Mouse (Mus musculus) intestine, embryonic 16.5 days (tissue): Measurements from ENCODE around the gene Cdc42ep3. TPM values are rescaled to one million over a fixed set of nuclear protein-coding genes. Genes with fewer than 3 reads are reported as not detected.

ENCODE experiments used
- ATAC-seq: fragments of 200-750 bp; cut with Nextera tagmentation; 2 replicates; pipeline ENCODE4 v1.8.0; 2017; ENCODE audit warnings: moderate TSS enrichment, moderate library complexity
- H3K27ac ChIP-seq: fragments of 300-500 bp; sonication (generic); 2 replicates; pipeline ENCODE4 v1.5.1; 2014; ENCODE audit warnings: mild to moderate bottlenecking, low read length
- H3K27me3 ChIP-seq: fragments of 300-500 bp; sonication (generic); replicated peaks from 2 replicates; pipeline ENCODE4 v1.6.1; 2014; ENCODE audit warnings: low read length, control low read depth, mixed read lengths; ENCODE audit not compliant: control insufficient read depth, insufficient read depth
- H3K36me3 ChIP-seq: fragments of 300-500 bp; sonication (generic); 2 replicates; pipeline ENCODE4 v1.6.1; 2014; ENCODE audit warnings: low read length, control low read depth; ENCODE audit not compliant: control insufficient read depth, insufficient read depth
- H3K4me1 ChIP-seq: fragments of 300-500 bp; sonication (generic); 2 replicates; pipeline ENCODE4 v1.6.1; 2014; ENCODE audit warnings: low read length, control low read depth, mixed read lengths; ENCODE audit not compliant: control insufficient read depth, insufficient read depth
- H3K4me2 ChIP-seq: fragments of 300-500 bp; sonication (generic); 2 replicates; pipeline ENCODE4 v1.6.1; 2014; ENCODE audit warnings: low read depth, low read length, control low read depth
- H3K4me3 ChIP-seq: fragments of 300-500 bp; sonication (generic); 2 replicates; pipeline ENCODE4 v1.5.1; 2014; ENCODE audit warnings: mild to moderate bottlenecking, low read length
- H3K9ac ChIP-seq: fragments of 300-500 bp; sonication (generic); 2 replicates; pipeline ENCODE4 v1.6.1; 2014; ENCODE audit warnings: low read depth, low read length
- H3K9me3 ChIP-seq: fragments of 300-500 bp; sonication (generic); 2 replicates; pipeline ENCODE4 v1.6.1; 2016; ENCODE audit warnings: low read length, control low read depth; ENCODE audit not compliant: control insufficient read depth
- WGBS: fragments of 180-500 bp; shearing (Covaris S2); extraction: QIAGEN DNeasy Blood & Tissue Kit; methylation state at CpG from one replicate; pipeline ENCODE4 v1.1.7; 2014; 5-methylcytosine and 5-hydroxymethylcytosine counted together
- polyA plus RNA-seq: library from polyadenylated mRNA; unstranded; fragments of >200 nt; fragmentation: Nextera tagmentation; extraction: Ambion mirVana; gene quantifications from 2 replicates; pipeline ENCODE4 v1.2.1, GENCODE M21; 2015

The Cdc42ep3 gene
- polyA plus RNA-seq = 34.3 and 41.7 TPM in 2 replicates

DNA sequence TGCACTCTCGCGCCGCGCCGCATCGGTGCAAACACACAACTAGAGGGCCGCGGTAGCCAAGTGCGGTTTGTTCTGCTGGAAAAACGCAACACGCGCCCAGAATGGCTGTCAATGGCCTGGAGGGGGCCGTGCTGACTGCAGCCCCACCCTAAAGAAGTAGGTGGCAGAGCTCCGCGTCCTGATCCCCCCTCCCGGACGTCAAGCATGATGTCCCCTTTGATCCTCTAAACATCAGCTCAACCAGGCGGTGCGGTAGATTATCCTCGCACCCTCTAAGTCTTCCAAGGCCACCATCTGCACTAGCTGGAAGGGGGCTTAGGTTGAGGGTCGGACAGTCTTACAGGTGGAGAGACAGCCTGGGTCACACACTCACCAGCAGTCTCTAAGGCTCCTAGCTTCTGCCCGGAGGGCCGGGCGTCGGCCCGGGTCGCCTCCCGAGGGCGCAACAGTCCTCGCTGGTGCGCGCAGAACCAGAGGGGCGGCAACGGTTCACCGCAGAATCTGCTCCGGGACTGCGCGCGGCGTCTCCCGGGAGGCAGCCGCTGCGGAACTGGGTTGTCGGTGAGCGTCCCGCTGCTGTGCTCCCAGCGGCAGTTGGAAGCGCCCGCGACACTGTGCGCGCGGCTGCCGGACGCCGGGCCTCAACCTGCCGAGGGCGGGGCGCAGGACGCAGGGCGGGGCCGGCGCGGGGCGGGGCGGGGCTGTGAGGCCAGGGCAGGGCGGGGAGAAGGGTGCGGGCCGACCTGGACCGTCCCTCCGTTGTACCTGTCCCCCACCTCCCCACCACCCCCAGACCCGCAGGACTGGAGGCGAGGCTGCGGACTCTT, at the start of gene Cdc42ep3:
Gene Cdc42ep3 (minus strand): TSS at position 648 of the 827 bp plus-strand sequence.
- peak; percentile 95 for ATAC-seq
- Histone ChIP-seq H3K4me1 (0 out of 2 replicates have a peak, but pooled peaks cover 5% of the 10 kb centered on the region), H3K4me2 (peak within 1 kb of the TSS; percentile 100), H3K27me3 (peaks cover 9% of the 10 kb centered on the region; the same call in 1 of the 2 replicates), H3K36me3 (no peaks in the 10 kb centered on the region), H3K9ac (peak within 1 kb of the TSS; percentile 81), H3K4me3 (peak within 1 kb of the TSS; percentile 77), H3K27ac (peak within 1 kb of the TSS; percentile 80), H3K9me3 (no peaks in the 10 kb centered on the region)
- under 1% methylated on average over 67 of the region's 74 CpGs for WGBS

DNA sequence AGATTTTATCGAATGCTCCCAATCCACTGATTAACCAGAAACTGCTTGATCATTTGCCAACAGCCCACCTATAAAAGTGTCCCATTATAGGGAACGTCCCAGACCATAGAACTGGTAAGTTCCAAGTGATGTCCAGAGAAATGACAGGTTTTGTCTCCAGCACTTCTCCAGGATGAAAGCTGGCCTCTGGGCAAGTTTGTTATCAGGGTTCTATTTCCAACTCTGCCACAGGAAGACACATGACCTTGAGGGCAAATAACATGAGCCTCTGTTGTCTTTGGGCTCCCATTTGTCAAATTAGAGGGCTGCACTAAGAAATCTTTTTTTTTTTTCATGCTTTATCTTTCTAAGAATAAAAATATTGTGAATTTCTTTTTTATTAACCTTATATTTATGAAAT, 45.5 kb upstream of the Cdc42ep3 start:
- 83% methylated on average over 2 of the region's 2 CpGs for WGBS
- no peak for ATAC-seq
- Histone ChIP-seq H3K4me1 (no peaks in the 10 kb centered on the region), H3K36me3 (no peaks in the 10 kb centered on the region), H3K27me3 (no peaks in the 10 kb centered on the region), H3K27ac (no peak overlapping the region), H3K9me3 (no peaks in the 10 kb centered on the region), H3K4me2 (no peak overlapping the region), H3K4me3 (no peak overlapping the region), H3K9ac (no peak overlapping the region)

DNA sequence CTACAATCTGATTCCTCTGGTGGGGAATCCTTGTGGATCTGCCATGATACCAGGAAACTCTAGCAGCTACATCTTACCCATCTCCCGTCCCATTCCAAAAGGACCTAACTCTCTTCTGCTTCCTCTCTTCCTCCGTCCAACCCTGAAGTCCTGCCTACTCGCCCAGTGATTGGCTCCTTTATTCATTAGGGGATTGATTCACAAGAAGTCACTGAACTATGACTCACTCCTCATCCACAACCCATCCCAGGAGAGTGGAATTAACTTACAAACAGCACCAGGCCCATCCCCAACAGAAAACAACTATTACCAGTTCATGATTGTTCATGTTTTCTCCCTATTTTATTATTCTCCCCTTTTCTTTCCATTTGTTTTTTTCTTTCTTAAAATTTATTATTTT, 43.5 kb upstream of the Cdc42ep3 start:
- 80% methylated on average over 3 of the region's 3 CpGs for WGBS
- Histone ChIP-seq H3K27ac (no peak overlapping the region), H3K9me3 (no peaks in the 10 kb centered on the region), H3K4me3 (no peak overlapping the region), H3K36me3 (no peaks in the 10 kb centered on the region), H3K9ac (no peak overlapping the region), H3K4me1 (no peaks in the 10 kb centered on the region), H3K4me2 (no peak overlapping the region), H3K27me3 (no peaks in the 10 kb centered on the region)
- ATAC-seq = no peak

DNA sequence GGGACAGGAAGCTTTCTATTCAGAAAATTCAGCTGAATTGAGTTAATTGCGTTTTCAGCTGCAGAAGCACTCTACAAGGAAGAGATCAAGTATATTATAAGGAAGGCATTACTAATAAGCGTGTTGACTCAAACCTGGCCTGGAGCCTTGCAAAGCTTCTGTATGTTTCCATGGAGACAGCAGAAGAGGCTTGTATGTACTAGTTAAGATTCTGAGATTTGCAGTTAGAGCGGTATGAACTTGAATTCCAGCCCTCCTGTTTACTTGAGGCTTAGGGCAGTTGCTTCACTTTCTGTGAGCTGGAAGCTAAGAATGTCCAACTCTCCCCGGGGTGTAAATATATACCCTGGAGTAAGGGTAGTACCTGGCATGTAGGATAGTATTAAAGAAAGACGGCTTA, 39.9 kb upstream of the Cdc42ep3 start:
- Histone ChIP-seq H3K9me3 (no peaks in the 10 kb centered on the region), H3K27ac (no peak overlapping the region), H3K4me1 (no peaks in the 10 kb centered on the region), H3K27me3 (no peaks in the 10 kb centered on the region), H3K4me2 (no peak overlapping the region), H3K9ac (no peak overlapping the region), H3K4me3 (no peak overlapping the region), H3K36me3 (no peaks in the 10 kb centered on the region)
- 56% methylated on average over 5 of the region's 5 CpGs for WGBS
- ATAC-seq = no peak

DNA sequence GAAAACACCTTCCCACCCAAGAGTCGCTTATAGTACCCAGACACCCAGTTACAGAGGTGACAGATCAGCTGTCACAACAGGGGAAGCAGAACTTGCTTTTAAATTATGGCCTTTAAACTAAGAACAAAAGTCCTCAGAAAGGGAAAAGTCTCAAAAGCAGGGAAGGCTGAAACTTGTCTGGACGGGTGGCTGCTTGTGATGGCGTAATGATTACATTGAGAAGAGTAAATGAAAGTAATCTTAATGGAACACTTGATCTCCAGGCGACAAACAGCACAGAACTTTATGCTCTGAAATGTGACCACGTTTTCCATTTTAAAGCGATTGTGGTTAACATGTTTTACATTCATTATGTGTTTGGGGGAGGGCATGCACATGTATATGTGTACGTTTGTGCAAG, 39.0 kb upstream of the Cdc42ep3 start:
- Histone ChIP-seq H3K4me1 (no peaks in the 10 kb centered on the region), H3K9me3 (no peaks in the 10 kb centered on the region), H3K27me3 (no peaks in the 10 kb centered on the region), H3K4me2 (no peak overlapping the region), H3K9ac (no peak overlapping the region), H3K4me3 (no peak overlapping the region), H3K36me3 (no peaks in the 10 kb centered on the region), H3K27ac (no peak overlapping the region)
- WGBS = 71% methylated on average over 7 of the region's 7 CpGs
- no peak for ATAC-seq

DNA sequence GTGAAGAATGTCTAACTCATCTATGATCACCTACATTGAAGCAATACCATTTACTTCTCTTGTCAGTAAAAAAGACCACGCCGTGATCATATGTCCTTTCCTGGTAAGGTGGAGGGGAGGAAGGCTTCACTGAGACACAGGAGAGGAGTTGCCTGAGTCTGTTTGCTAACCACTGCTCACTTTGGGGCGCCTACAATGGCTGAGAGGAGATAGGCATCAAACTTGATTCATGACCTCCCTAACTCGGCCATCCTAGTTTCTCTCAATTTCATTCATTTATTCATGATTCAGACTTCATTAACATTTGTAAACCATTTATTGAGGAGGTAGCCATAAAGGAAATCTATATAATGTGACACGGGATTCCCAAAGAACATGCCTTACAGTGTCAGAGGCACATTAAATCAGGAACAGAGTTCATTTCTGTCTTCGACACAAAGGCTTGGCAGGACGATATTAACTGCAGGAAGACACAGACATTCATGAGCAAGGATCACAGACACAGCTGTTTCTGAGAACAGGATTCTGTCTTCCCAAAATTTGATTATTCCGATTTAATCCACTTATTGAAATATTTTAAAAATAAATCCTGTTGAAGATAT, 32.7 kb upstream of the Cdc42ep3 start:
- no peaks in the 10 kb centered on the region for H3K9me3 ChIP-seq
- no peak overlapping the region for H3K9ac ChIP-seq
- 71% methylated on average over 8 of the region's 8 CpGs for WGBS
- no peak overlapping the region for H3K4me3 ChIP-seq
- no peak overlapping the region for H3K4me2 ChIP-seq
- H3K36me3 ChIP-seq = no peaks in the 10 kb centered on the region
- H3K4me1 ChIP-seq = no peaks in the 10 kb centered on the region
- H3K27ac ChIP-seq = no peak overlapping the region
- no peak for ATAC-seq
- H3K27me3 ChIP-seq = no peaks in the 10 kb centered on the region

DNA sequence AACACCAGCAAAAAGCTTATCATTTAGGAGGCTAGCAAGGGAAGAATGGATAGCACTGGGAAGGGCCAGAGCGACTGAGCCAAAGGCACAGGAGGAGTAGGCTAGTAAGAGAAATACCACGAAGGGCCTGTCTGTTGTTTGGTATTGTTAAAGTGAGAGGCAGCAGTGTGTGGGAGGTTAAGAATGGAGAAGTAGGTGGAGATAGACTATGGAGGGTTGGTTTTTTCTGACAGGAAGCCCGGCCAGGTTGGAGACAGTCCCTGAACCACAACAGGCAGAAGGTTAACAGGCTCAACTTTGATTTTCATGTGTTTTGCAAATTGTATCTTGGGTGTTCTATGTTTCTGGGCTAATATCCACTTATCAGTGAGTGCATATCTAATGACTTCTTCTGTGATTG, 26.6 kb upstream of the Cdc42ep3 start:
- H3K27ac ChIP-seq = no peak overlapping the region
- no peaks in the 10 kb centered on the region for H3K27me3 ChIP-seq
- 80% methylated on average over 3 of the region's 3 CpGs for WGBS
- no peak overlapping the region for H3K4me2 ChIP-seq
- H3K9me3 ChIP-seq = no peaks in the 10 kb centered on the region
- H3K4me3 ChIP-seq = no peak overlapping the region
- no peak for ATAC-seq
- H3K4me1 ChIP-seq = no peaks in the 10 kb centered on the region
- H3K36me3 ChIP-seq = no peaks in the 10 kb centered on the region
- no peak overlapping the region for H3K9ac ChIP-seq

DNA sequence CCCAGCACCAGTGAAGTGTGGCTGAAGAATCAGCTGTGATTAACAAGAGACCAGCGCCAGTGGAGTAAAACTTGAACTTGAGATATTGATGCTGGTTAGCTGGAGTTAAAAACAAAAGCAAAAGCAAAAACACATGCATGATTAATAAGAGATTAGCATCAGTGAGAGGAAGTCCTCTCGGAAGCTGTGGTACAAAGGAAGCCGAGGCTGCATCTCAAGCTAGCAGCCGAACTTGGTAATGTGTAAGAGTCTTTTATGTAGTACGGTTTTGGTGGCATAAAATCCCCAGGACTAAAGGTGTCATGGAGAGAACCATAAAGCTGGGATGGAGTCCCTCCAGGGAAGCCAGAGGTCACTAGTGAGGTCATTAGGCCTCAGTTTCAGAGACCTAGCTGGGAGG, 24.3 kb upstream of the Cdc42ep3 start:
- no peak overlapping the region for H3K27ac ChIP-seq
- H3K27me3 ChIP-seq = no peaks in the 10 kb centered on the region
- no peak overlapping the region for H3K4me3 ChIP-seq
- no peak for ATAC-seq
- H3K36me3 ChIP-seq = no peaks in the 10 kb centered on the region
- H3K4me1 ChIP-seq = no peaks in the 10 kb centered on the region
- 60% methylated on average over 5 of the region's 5 CpGs for WGBS
- H3K4me2 ChIP-seq = no peak overlapping the region
- no peak overlapping the region for H3K9ac ChIP-seq
- no peaks in the 10 kb centered on the region for H3K9me3 ChIP-seq

DNA sequence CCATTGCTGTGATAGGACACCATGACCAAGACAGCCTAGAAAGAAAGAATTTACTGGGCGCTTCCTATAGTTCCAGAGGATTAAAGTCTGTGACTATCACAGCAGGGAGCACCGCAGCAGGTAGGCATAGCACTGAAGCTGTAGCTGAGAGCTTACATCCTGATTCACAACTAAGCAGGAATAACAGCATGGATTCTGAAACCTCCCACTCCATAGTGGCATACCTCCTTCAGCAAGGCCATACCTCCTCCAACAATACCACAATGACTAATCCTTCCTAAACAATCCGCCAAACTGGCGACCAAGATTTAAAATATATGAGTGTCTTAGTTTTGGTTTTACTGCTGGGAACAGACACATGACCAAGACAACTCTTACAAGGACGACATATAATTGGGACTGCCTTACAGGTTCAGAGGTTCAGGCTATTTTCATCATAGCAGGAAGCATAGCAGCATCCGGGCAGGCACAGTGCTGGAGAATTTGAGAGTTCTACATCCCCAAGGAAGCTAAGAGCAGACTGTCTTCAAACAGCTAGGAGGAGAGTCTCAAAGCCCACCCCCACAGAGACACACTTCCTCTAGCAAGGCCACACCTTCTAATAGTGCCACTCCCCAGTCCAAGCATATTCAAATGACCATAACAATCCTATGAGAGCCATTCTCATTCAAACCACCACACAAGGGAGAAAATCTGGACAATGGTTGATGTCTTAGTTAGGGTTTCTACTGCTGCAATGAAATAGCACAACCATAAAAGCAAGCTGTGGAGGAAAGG, 21.7 kb upstream of the Cdc42ep3 start:
- no peaks in the 10 kb centered on the region for H3K27me3 ChIP-seq
- no peak overlapping the region for H3K27ac ChIP-seq
- ATAC-seq = no peak
- no peaks in the 10 kb centered on the region for H3K36me3 ChIP-seq
- WGBS = 70% methylated on average over 6 of the region's 6 CpGs
- no peaks in the 10 kb centered on the region for H3K4me1 ChIP-seq
- H3K4me3 ChIP-seq = no peak overlapping the region
- no peak overlapping the region for H3K9ac ChIP-seq
- no peak overlapping the region for H3K4me2 ChIP-seq
- no peaks in the 10 kb centered on the region for H3K9me3 ChIP-seq
